Mouse (Mus musculus) cerebellum, adult 2 months (tissue): ENCODE results near the gene Hrc. TPM values are rescaled to one million over a fixed set of nuclear protein-coding genes. Genes with fewer than 3 reads are reported as not detected.

ENCODE experiments used
- DNase-seq, 2 experiments: peaks; one replicate each; pipeline ENCODE4 v3.0.0; 2021
- H3K27ac ChIP-seq: fragments of 200-500 bp; 2 replicates; pipeline ENCODE4 v1.5.1; 2012; ENCODE audit warnings: low read length, control low read depth, inconsistent platforms; ENCODE audit not compliant: insufficient read depth
- H3K27me3 ChIP-seq: fragments of 200-500 bp; 2 replicates; pipeline ENCODE4 v1.6.1; 2012; ENCODE audit warnings: inconsistent platforms, mild to moderate bottlenecking, low read length, moderate library complexity; ENCODE audit not compliant: control insufficient read depth, insufficient read depth
- H3K4me1 ChIP-seq: fragments of 200-500 bp; 2 replicates; pipeline ENCODE4 v1.6.1; 2011; ENCODE audit warnings: low read length; ENCODE audit not compliant: control insufficient read depth, insufficient read depth
- H3K4me3 ChIP-seq: fragments of 200-500 bp; replicated peaks from 2 replicates; pipeline ENCODE3; 2011; ENCODE audit warnings: mild to moderate bottlenecking, low read depth, low read length, control low read depth; ENCODE audit not compliant: insufficient read depth
- CTCF ChIP-seq: fragments of 200-500 bp; IDR thresholded peaks from 2 replicates; pipeline ENCODE4 v1.5.1; 2011; ENCODE audit warnings: low read depth, mild to moderate bottlenecking, control low read depth, low read length, moderate library complexity, borderline replicate concordance; ENCODE audit not compliant: insufficient read depth
- POLR2A ChIP-seq: fragments of 200-500 bp; IDR thresholded peaks from 2 replicates; pipeline ENCODE4 v1.6.1; 2011; ENCODE audit warnings: low read length, control low read depth, borderline replicate concordance; ENCODE audit not compliant: insufficient read depth
- WGBS: fragments of 180-500 bp; shearing (Covaris S2); methylation state at CpG from one replicate; pipeline ENCODE4 v1.1.7; 2018; 5-methylcytosine and 5-hydroxymethylcytosine counted together
- polyA plus RNA-seq: library from polyadenylated mRNA; depleted of rRNA; stranded (reverse); fragments of >200 nt; gene quantifications from 2 replicates; pipeline ENCODE4 v1.2.3, GENCODE M21; 2012

Gene Hrc
- polyA plus RNA-seq, 1 experiment, result 0.31 TPM

DNA sequence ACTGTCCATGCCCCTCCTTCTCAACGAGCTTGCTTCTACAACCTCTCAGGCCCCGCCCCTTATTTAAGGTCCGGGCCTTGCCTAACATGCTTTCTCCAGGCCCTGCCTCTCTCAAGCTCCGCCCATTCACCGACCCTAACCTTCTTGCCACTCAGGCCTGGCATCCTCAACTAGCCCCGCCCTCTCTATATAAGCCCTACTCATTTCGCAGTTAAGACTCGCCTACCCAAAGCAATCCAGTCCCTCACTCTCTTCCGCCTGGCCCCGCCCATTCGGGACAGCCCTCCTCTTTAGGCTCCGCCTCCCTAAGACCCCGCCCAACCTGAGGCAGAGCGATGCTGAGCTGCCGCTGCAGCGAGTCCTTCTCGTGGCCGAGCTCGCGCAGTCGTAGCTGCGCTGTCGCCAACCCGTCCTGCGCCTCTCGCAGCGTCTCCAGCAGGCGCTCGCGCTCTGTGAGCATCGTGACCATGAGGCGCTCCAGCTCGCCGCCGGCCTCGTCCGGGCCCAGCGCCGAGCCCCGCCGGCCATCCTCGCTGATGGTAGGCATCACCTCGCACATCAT is 26.2 kb downstream of the Hrc start:
- WGBS, result 1% methylated on average over 43 of the region's 43 CpGs
- peak overlapping the region; percentile 58 for H3K4me3 ChIP-seq
- DNase-seq, result peak; percentile 90
- no peaks in the 10 kb centered on the region for H3K27me3 ChIP-seq
- no peak for TF ChIP-seq CTCF
- peak; percentile 83 for TF ChIP-seq POLR2A
- H3K27ac ChIP-seq, result 0 out of 2 replicates have a peak overlapping the region, but pooled peaks have one; percentile 3
- H3K4me1 ChIP-seq, result peaks cover 4% of the 10 kb centered on the region

DNA sequence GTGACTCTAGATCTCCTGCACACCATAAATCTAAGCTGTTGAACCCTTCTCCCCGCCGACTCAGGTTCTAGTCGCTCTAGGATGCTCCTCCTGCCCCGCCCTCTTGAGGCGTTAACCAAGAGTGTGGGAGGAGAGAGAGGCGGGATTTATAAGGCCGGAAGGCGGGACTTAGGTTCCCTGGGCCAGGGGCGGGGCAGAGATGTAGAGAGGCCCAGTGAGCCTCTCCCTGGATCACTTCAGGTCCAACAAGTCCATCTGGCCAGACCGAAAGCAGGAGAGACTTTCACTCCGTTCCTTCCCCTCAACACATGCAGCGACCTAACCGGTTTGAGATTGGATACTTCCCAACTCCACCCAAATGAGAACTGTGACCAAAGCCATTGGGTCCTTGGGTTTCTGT is 27.7 kb downstream of the Hrc start:
- Histone ChIP-seq H3K4me1 (peaks cover 4% of the 10 kb centered on the region), H3K27ac (no peak overlapping the region), H3K27me3 (no peaks in the 10 kb centered on the region), H3K4me3 (peak overlapping the region; percentile 13)
- peak; percentile 78 to 85 for DNase-seq
- no peak for TF ChIP-seq CTCF
- TF ChIP-seq POLR2A, result peak; percentile 26; the same call in 1 of the 2 replicates
- WGBS, result 9% methylated on average over 13 of the region's 13 CpGs

GRCm38 (mm10) chr7:45363983-45364382 is 28.9 kb downstream of the Hrc start:
- Histone ChIP-seq H3K4me1 (peaks cover 11% of the 10 kb centered on the region), H3K4me3 (no peak overlapping the region), H3K27ac (no peak overlapping the region), H3K27me3 (no peaks in the 10 kb centered on the region)
- TF ChIP-seq POLR2A (no peak), CTCF (no peak)
- DNase-seq, result peak; percentile 46 to 50
- 42% methylated on average over 2 of the region's 2 CpGs for WGBS

GRCm38 (mm10) chr7:45365742-45366651 is 30.9 kb downstream of the Hrc start:
- TF ChIP-seq POLR2A (no peak), CTCF (no peak)
- WGBS, result under 1% methylated on average over 35 of the region's 35 CpGs
- Histone ChIP-seq H3K27me3 (no peaks in the 10 kb centered on the region), H3K27ac (peak overlapping the region; percentile 72), H3K4me3 (peak overlapping the region; percentile 71), H3K4me1 (peaks cover 16% of the 10 kb centered on the region)
- peak; percentile 73 to 75 for DNase-seq

DNA sequence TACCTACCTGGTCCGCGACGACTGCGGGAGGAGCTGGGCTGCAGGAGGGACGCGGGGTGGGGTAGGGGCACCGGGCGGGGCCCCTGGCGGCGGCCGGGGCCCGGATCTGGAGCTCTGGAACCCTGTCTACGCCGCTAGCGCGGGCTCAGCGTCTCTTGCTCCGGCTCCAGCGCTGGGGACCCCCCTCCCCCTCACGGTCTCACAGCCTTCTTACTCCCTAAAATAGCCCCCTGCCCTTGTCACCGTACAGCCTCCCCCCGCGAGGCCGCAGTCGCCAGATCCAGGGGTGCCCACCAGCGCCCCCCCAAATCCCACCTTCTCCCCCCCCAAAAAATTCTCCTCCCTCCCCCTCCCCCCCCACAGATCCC is 31.5 kb downstream of the Hrc start, which contains the start of gene Ppfia3:
Gene Ppfia3, minus strand, starts transcription at position 368 of the 368 bp plus-strand sequence.
- Histone ChIP-seq H3K4me1 (peaks cover 16% of the 10 kb centered on the region), H3K27ac (peak within 1 kb of the TSS; percentile 83), H3K27me3 (no peaks in the 10 kb centered on the region), H3K4me3 (peak within 1 kb of the TSS; percentile 72)
- TF ChIP-seq POLR2A (0 out of 2 replicates have a peak, but pooled peaks have one; percentile 10), CTCF (no peak)
- DNase-seq, result no peak
- 3% methylated on average over 11 of the region's 26 CpGs for WGBS

- Histone ChIP-seq H3K27ac (peak overlapping the region; percentile 83), H3K27me3 (no peaks in the 10 kb centered on the region), H3K4me1 (peaks cover 16% of the 10 kb centered on the region), H3K4me3 (peak overlapping the region; percentile 72)
- under 1% methylated on average over 70 of the region's 70 CpGs for WGBS
- TF ChIP-seq CTCF (peak; percentile 83), POLR2A (peak; percentile 52; the same call in 1 of the 2 replicates)
- peak; percentile 99 for DNase-seq
These were observed 32.2 kb downstream of the Hrc start for GRCm38 (mm10) chr7:45367020-45367880.

- DNase-seq, result peak; percentile 37 to 48
- 65% methylated on average over 15 of the region's 15 CpGs for WGBS
- Histone ChIP-seq H3K4me1 (peaks cover 16% of the 10 kb centered on the region), H3K27me3 (no peaks in the 10 kb centered on the region), H3K27ac (peak overlapping the region; percentile 2), H3K4me3 (peak overlapping the region; percentile 72)
- no peak for TF ChIP-seq POLR2A
- no peak for TF ChIP-seq CTCF
These were observed 33.1 kb downstream of the Hrc start for GRCm38 (mm10) chr7:45368178-45368577.
